ENCODE assay signal across 1 mouse cellular context in the genomic region with DNA sequence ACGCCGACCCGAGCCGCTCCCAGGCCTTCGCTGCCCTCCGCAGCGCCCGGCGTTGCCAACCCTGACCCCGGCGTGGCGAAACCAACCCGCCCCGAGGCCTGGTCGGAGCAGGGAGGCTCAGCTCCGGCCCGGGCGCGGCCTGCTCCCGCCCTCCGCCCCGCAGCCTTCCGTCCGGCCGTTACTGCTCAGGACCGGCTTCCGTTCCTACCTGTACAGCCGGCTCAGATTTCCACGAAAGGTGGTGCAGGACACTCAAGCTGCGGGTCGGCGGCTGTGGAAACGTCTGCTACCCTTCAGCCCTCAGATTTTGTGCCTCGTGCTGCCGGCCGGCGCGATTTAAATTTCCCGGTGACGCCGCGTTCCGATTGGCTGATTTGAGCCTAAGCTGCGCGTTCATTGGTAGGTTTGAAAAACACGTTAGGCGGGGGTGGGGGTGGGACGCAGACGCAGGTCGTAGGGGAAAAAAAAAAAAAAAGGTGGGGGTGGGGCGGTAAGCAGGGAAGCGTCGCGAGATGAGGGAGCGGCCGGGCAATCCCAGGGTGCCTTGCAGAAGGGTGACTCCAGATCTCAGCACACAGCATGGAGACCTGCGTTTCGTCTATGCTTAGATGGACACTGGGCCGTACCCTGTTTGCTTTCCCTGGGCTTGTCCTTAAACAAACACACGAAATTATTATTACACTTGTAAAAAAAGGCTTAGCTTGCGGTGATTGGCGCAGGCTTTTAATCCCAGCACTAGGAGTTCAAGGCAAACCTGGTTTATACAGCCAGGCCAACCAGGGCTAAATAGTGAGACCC.
TF ChIP-seq lines count a peak whose summit lies in the region.

A gene (minus strand): TSS at position 391 of the 798 bp plus-strand sequence.

TF ChIP-seq in MEL, 35 proteins besides CTCF, POLR2A, EP300 and RAD21 (continued from another document):
- TF ChIP-seq SIN3A (IDR thresholded peaks at IDR 0.05; ENCODE audit: low read length): peak; percentile 92
- peak; percentile 93 for TF ChIP-seq ZMIZ1 (IDR thresholded peaks at IDR 0.05; ENCODE audit: low read depth, low read length)
- TF ChIP-seq TCF12 (IDR thresholded peaks at IDR 0.05; ENCODE audit: low read depth, low read length): peak; percentile 70
- peak; percentile 100 for TF ChIP-seq ZNF384 (IDR thresholded peaks at IDR 0.05; ENCODE audit: low read depth, low read length)
- no peak for TF ChIP-seq ZC3H11A (IDR thresholded peaks at IDR 0.05; ENCODE audit: low read depth, low read length)
- no peak for TF ChIP-seq CHD1 (IDR thresholded peaks at IDR 0.05; ENCODE audit: low read depth, low read length)
- TF ChIP-seq NELFE (IDR thresholded peaks at IDR 0.05; ENCODE audit: low read depth, low read length): peak; percentile 98
- peak; percentile 96 for TF ChIP-seq MXI1 (IDR thresholded peaks at IDR 0.05; ENCODE audit: low read depth, low read length)
